Mouse (Mus musculus): ENCODE results near the gene Rap1a. TPM values are rescaled to one million over a fixed set of nuclear protein-coding genes. Genes with fewer than 3 reads are reported as not detected.

The Rap1a gene
- total and polyA plus RNA-seq, 2 experiments from 2014 or later, result 19.0 to 78.6 TPM

DNA sequence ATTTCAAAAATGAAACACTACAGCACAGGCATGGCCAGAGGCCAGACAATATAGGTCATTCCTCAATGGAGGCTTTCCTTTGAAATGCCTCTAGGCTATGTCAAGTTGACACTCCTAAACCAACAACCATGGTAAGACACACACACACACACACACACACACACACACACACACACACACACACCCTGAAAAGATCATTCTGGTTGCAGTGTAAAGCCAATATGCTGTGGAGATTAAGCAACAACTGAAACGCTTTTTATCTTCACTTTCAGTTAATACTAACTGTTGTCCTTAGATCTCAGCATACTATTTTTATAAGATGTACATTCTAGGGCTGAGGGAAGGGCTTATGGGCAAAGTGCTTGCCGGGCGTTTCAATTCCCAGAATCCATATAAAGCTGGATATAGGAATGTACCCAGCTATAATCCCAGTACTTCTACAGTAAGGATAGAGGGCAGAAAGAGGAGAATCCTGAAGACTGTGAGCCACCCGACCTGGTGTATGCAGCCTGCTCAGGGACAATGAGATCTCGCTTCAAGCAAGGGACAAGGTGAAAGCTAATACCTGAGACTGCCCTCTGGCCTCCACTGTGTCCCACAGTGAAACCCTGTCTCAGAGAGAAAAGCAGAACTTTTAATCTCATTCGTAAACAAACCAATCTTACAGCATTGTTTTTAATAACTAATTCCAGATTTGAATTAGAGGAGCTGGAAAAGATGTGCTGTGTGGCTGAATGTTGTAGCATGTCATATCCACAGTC is 43.6 kb downstream of the Rap1a start:
- H3K27me3 ChIP-seq (ENCODE audit: insufficient read depth, low read length), result no peaks in the 10 kb centered on the region
- H3K9ac ChIP-seq (replicated peaks; ENCODE audit: low read length), result no peak overlapping the region
- DNase-seq (ENCODE audit: low spot score) (no peak), ATAC-seq (no peak)
- no peaks in the 10 kb centered on the region for H3K4me1 ChIP-seq (ENCODE audit: insufficient read depth, low read length)
- no peak overlapping the region for H3K4me2 ChIP-seq (ENCODE audit: low read depth, low read length)
- no peaks in the 10 kb centered on the region for H3K36me3 ChIP-seq (ENCODE audit: insufficient read depth, low read length)
- no peak overlapping the region for H3K27ac ChIP-seq
- WGBS, result 81% methylated on average over 6 of the region's 6 CpGs
- H3K4me3 ChIP-seq (ENCODE audit: low read length), result no peak overlapping the region
- H3K9me3 ChIP-seq (ENCODE audit: low read length), result no peaks in the 10 kb centered on the region
- no peak for TF ChIP-seq CTCF (IDR thresholded peaks at IDR 0.05; ENCODE audit: low read depth)

DNA sequence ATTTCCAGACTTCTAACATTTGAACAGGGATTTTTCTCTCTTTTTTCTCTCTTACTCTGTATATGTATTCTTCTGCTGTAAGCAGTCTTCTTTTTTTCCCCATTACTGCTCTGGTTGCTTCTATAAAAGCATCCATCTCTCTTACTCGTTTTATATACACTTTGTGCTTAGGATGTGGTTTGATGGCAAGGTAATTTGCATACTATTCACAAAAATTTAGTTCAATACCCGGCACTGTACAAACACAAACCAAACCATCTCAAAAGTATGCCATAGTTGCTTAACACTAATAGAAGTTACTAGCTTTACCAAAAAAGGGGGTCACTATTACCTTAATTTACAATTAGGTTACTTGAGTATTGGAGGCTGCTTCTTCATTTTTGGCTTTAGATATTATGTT is 44.6 kb downstream of the Rap1a start:
- no peak overlapping the region for H3K9ac ChIP-seq (replicated peaks; ENCODE audit: low read length)
- H3K36me3 ChIP-seq (ENCODE audit: insufficient read depth, low read length), result no peaks in the 10 kb centered on the region
- WGBS, result 70% methylated on average over 2 of the region's 2 CpGs
- no peak overlapping the region for H3K4me2 ChIP-seq (ENCODE audit: low read depth, low read length)
- DNase-seq (ENCODE audit: low spot score) (no peak), ATAC-seq (no peak)
- H3K4me3 ChIP-seq (ENCODE audit: low read length), result no peak overlapping the region
- no peak overlapping the region for H3K27ac ChIP-seq
- no peak for TF ChIP-seq CTCF (IDR thresholded peaks at IDR 0.05; ENCODE audit: low read depth)
- H3K9me3 ChIP-seq (ENCODE audit: low read length), result no peaks in the 10 kb centered on the region
- H3K27me3 ChIP-seq (ENCODE audit: insufficient read depth, low read length), result no peaks in the 10 kb centered on the region
- H3K4me1 ChIP-seq (ENCODE audit: insufficient read depth, low read length), result no peaks in the 10 kb centered on the region

DNA sequence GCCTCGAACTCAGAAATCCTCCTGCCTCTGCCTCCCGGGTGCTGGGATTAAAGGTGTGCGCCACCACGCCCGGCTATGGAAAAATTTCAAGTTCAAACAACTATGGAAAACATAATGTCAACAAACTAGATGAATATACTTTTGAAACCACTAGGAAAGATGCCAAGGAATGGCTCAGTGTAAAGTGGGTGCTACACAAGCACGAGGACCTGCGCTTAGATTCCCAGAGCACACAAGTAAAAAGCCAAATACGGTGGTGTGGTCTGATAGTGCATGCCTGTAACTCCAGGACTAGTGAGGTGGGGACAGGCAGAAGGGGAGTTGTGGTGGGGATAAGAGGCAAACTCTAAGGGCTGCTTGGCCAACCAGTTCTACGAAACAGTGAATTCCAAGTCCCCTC is 46.0 kb downstream of the Rap1a start:
- Histone ChIP-seq H3K36me3 (ENCODE audit: insufficient read depth, low read length) (no peaks in the 10 kb centered on the region), H3K9ac (replicated peaks; ENCODE audit: low read length) (no peak overlapping the region), H3K27ac (no peak overlapping the region), H3K27me3 (ENCODE audit: insufficient read depth, low read length) (no peaks in the 10 kb centered on the region), H3K9me3 (ENCODE audit: low read length) (no peaks in the 10 kb centered on the region), H3K4me1 (ENCODE audit: insufficient read depth, low read length) (no peaks in the 10 kb centered on the region), H3K4me3 (ENCODE audit: low read length) (no peak overlapping the region), H3K4me2 (ENCODE audit: low read depth, low read length) (no peak overlapping the region)
- ATAC-seq (no peak), DNase-seq (ENCODE audit: low spot score) (no peak)
- TF ChIP-seq CTCF (IDR thresholded peaks at IDR 0.05; ENCODE audit: low read depth), result no peak
- WGBS, result 95% methylated on average over 9 of the region's 9 CpGs

DNA sequence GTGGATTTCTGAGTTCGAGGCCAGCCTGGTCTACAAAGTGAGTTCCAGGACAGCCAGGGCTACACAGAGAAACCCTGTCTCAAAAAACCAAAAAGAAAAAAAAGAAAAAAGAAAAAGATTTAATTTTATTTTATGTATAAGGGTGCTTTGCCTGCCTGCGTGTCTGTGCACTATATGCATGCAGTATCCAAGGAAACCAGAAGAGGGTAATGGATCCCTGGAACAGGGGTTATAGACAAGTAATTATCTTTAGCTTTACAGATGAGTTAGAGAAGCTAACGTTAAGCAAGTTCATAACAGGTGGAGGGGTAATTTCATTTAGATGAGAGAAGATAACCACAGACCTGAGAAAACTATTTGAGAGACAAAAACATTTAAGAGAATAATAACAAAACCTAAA is 47.0 kb downstream of the Rap1a start:
- Histone ChIP-seq H3K4me1 (ENCODE audit: insufficient read depth, low read length) (no peaks in the 10 kb centered on the region), H3K4me3 (ENCODE audit: low read length) (no peak overlapping the region), H3K27me3 (ENCODE audit: insufficient read depth, low read length) (no peaks in the 10 kb centered on the region), H3K27ac (no peak overlapping the region), H3K9ac (replicated peaks; ENCODE audit: low read length) (no peak overlapping the region), H3K36me3 (ENCODE audit: insufficient read depth, low read length) (no peaks in the 10 kb centered on the region), H3K9me3 (ENCODE audit: low read length) (no peaks in the 10 kb centered on the region), H3K4me2 (ENCODE audit: low read depth, low read length) (no peak overlapping the region)
- WGBS, result 71% methylated on average over 3 of the region's 3 CpGs
- no peak for DNase-seq (ENCODE audit: low spot score)
- no peak for ATAC-seq
- TF ChIP-seq CTCF (IDR thresholded peaks at IDR 0.05; ENCODE audit: low read depth), result no peak

DNA sequence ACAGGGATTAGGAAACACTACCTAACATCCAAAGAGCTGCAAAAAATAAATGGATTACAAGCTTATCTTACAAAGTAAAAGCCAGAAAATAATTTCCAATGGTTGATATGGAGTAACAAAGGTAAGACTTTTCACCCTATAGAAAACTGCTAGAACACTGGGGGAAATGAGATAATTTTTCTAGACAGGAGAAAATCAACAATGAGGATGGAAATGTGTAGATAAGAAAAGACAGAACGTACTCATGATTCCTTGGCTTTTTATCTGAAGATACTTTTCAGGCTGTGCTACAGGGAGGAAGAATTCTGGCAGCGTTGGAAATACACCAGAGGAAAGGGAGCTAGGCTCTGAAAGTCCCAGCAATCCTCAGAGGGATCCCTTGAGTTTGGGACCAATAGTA is 50.3 kb downstream of the Rap1a start:
- no peak overlapping the region for H3K4me3 ChIP-seq (ENCODE audit: low read length)
- no peak overlapping the region for H3K27ac ChIP-seq
- 92% methylated on average over 2 of the region's 2 CpGs for WGBS
- TF ChIP-seq CTCF (IDR thresholded peaks at IDR 0.05; ENCODE audit: low read depth), result no peak
- H3K9me3 ChIP-seq (ENCODE audit: low read length), result no peaks in the 10 kb centered on the region
- H3K36me3 ChIP-seq (ENCODE audit: insufficient read depth, low read length), result no peaks in the 10 kb centered on the region
- no peaks in the 10 kb centered on the region for H3K4me1 ChIP-seq (ENCODE audit: insufficient read depth, low read length)
- ATAC-seq (no peak), DNase-seq (ENCODE audit: low spot score) (no peak)
- no peak overlapping the region for H3K4me2 ChIP-seq (ENCODE audit: low read depth, low read length)
- no peaks in the 10 kb centered on the region for H3K27me3 ChIP-seq (ENCODE audit: insufficient read depth, low read length)
- no peak overlapping the region for H3K9ac ChIP-seq (replicated peaks; ENCODE audit: low read length)

DNA sequence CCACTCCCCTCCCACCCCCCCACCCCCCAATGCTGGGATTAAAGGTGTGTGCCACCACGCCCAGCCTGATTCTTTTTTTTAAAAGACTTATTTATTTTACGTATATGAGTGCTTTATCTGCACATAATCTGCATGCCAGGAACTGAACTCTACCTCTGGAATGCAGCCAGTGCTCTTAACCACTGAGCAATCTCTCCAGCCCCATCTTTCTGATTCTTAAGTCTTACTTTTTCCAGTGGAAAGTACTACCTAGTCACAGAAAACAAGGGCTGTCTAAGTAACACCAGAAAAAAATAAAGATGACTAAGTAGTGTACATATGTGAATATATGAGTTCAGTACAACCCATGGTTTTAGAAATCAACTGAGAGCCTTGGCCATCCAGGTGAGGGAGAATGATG is 54.6 kb downstream of the Rap1a start:
- Histone ChIP-seq H3K9ac (replicated peaks; ENCODE audit: low read length) (no peak overlapping the region), H3K4me1 (ENCODE audit: insufficient read depth, low read length) (no peaks in the 10 kb centered on the region), H3K27ac (no peak overlapping the region), H3K36me3 (ENCODE audit: insufficient read depth, low read length) (no peaks in the 10 kb centered on the region), H3K9me3 (ENCODE audit: low read length) (no peaks in the 10 kb centered on the region), H3K4me3 (ENCODE audit: low read length) (no peak overlapping the region), H3K27me3 (ENCODE audit: insufficient read depth, low read length) (no peaks in the 10 kb centered on the region), H3K4me2 (ENCODE audit: low read depth, low read length) (no peak overlapping the region)
- WGBS, result 94% methylated on average over 2 of the region's 2 CpGs
- no peak for TF ChIP-seq CTCF (IDR thresholded peaks at IDR 0.05; ENCODE audit: low read depth)
- DNase-seq (ENCODE audit: low spot score), result no peak
- ATAC-seq, result no peak

DNA sequence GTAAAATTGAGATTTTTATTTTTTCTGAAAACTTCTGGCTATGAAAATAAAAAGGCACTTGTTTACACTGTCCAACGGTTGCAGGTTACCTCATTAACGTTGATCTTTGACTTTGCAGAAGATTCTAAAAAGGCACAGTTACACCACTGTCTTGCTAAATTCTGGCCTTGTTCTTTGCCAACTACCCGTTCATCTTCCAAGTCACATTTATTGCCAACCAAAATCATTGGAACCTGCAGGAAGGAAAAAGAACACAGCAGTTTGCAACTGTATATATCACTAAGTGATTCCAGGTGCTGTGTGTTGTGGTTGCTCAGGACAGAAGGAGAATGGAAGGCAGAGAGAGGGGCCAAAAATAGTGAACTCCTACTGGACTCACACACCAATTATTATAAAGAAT is 63.5 kb downstream of the Rap1a start:
- no peak overlapping the region for H3K9ac ChIP-seq (replicated peaks; ENCODE audit: low read length)
- H3K9me3 ChIP-seq (ENCODE audit: low read length), result no peaks in the 10 kb centered on the region
- H3K27ac ChIP-seq, result no peak overlapping the region
- no peaks in the 10 kb centered on the region for H3K27me3 ChIP-seq (ENCODE audit: insufficient read depth, low read length)
- H3K36me3 ChIP-seq (ENCODE audit: insufficient read depth, low read length), result peaks cover 10% of the 10 kb centered on the region; the same call in 1 of the 2 replicates
- H3K4me1 ChIP-seq (ENCODE audit: insufficient read depth, low read length), result no peaks in the 10 kb centered on the region
- H3K4me3 ChIP-seq (ENCODE audit: low read length), result no peak overlapping the region
- ATAC-seq, result no peak
- DNase-seq (ENCODE audit: low spot score), result no peak
- no peak for TF ChIP-seq CTCF (IDR thresholded peaks at IDR 0.05; ENCODE audit: low read depth)
- WGBS, result 88% methylated on average over 3 of the region's 3 CpGs
- no peak overlapping the region for H3K4me2 ChIP-seq (ENCODE audit: low read depth, low read length)

Measured in hindbrain, postnatal 0 days (tissue).